Mouse (Mus musculus): ENCODE measurements around the gene 4930486L24Rik. TPM values are rescaled to one million over a fixed set of nuclear protein-coding genes. Genes with fewer than 3 reads are reported as not detected.

Gene 4930486L24Rik
- polyA plus RNA-seq (2012; rRNA removed) = not detected in 2 replicates

DNA sequence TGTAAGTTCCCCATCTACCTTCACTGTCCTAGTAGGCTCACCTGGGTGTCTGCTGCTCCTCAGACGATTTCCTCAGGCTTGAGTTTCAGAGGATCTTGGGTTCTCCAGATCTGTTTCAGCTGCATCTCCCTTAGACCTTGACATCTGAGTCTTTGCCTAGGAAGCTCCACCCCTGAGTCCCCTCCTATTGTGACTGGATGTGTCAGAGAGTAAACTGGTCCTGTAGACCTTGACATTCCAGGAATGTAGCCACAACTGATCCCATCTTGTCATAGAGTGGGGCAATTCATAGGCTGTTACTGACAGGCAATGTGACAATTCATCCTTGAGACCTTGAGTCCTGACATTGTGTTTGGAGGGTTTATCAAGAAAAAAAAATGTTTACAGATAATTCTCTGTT is at the start of gene 4930486L24Rik:
4930486L24Rik (minus strand) TSS at position 195 of the 400 bp plus-strand sequence.

GRCm38 (mm10) chr13:60904780-60905179 is 40.5 kb upstream of the 4930486L24Rik start, which contains the start of gene Tpbpb:
Gene Tpbpb (minus strand): TSS chr13:60904880.

GRCm38 (mm10) chr13:60897328-60897727 is 33.1 kb upstream of the 4930486L24Rik start, which contains the start of gene Ctla2b:
Gene Ctla2b (minus strand): TSS chr13:60897447.

DNA sequence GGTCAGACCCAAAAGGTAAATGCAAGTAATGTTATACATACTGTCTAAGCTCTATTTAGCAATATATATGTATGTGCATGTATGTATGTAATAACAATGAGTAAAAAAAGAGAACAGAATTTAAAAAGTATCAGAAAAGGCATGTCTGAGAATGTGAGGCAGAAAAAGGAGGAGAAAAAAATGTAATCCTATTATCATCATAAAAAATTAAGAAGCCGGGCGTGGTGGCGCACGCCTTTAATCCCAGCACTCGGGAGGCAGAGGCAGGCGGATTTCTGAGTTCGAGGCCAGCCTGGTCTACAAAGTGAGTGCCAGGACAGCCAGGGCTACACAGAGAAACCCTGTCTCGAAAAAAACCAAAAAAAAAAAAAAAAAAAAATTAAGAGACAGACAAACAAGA is 32.5 kb upstream of the 4930486L24Rik start, which contains the start of gene Gm49392:
Gm49392 (minus strand) TSS at position 101 of the 400 bp plus-strand sequence.

DNA sequence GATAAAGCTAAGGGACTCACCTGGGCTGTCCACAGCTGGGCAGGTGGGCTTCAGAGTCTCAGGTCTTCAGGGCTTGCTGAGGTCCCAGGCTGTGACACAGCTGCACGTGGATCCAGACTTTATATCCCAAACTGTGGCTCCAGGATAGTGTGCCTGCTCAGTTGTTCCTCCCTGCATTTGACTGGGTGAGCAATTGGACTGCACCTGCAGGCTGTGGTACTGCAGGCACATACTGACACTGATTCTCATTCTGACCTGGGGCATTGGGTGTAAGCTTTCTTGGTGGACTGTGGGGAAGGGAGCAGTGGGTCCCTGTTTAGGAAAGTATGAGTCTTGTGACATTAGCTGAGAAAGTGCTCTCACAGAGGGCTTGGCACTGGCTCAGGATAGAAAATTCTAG is 61.5 kb downstream of the 4930486L24Rik start, which contains the start of gene Ctsll3:
Ctsll3 (minus strand) TSS at position 101 of the 400 bp plus-strand sequence.

Other genes with a start within 250 kb of the 4930486L24Rik start
- not detected in 2 replicates for gene BC051665, start 78.1 kb downstream of the 4930486L24Rik start, polyA plus RNA-seq (2012; rRNA removed)
- gene Ctsll3, start 61.6 kb downstream of the 4930486L24Rik start, polyA plus RNA-seq (2012; rRNA removed) = not detected in 2 replicates
- not detected in 2 replicates for gene Gm49392, start 32.4 kb upstream of the 4930486L24Rik start, polyA plus RNA-seq (2012; rRNA removed)
- 0.10 and 0.53 TPM in 2 replicates for gene Ctla2b, start 33.0 kb upstream of the 4930486L24Rik start, polyA plus RNA-seq (2012; rRNA removed)
- gene Tpbpb, start 40.4 kb upstream of the 4930486L24Rik start, polyA plus RNA-seq (2012; rRNA removed) = not detected in 2 replicates
- gene Gm49393, start 71.1 kb upstream of the 4930486L24Rik start, polyA plus RNA-seq (2012; rRNA removed) = not detected in 2 replicates
- gene Gm49391, start 72.1 kb upstream of the 4930486L24Rik start, polyA plus RNA-seq (2012; rRNA removed) = 0.08 and 0.12 TPM in 2 replicates
- 0.63 and 1.1 TPM in 2 replicates for gene Ctla2a, start 72.2 kb upstream of the 4930486L24Rik start, polyA plus RNA-seq (2012; rRNA removed)
- gene Tpbpa, start 77.5 kb upstream of the 4930486L24Rik start, polyA plus RNA-seq (2012; rRNA removed) = not detected in 2 replicates
- gene Ctsj, start 141.5 kb upstream of the 4930486L24Rik start, polyA plus RNA-seq (2012; rRNA removed) = not detected in 2 replicates
- gene Ctsq, start 176.2 kb upstream of the 4930486L24Rik start, polyA plus RNA-seq (2012; rRNA removed) = not detected in 2 replicates

All from stomach, adult 2 months (tissue).